Mouse (Mus musculus) midbrain, embryonic 14.5 days (tissue): ENCODE measurements around the gene Rsph1. TPM values are rescaled to one million over a fixed set of nuclear protein-coding genes. Genes with fewer than 3 reads are reported as not detected.

Experiments used
- ATAC-seq: fragments of 200-750 bp; cut with Nextera tagmentation; 2 replicates; pipeline ENCODE4 v1.8.0; 2017; ENCODE audit warnings: moderate number of reproducible peaks, moderate library complexity; ENCODE audit not compliant: low FRiP score, low TSS enrichment
- DNase-seq: peaks from one replicate; pipeline ENCODE4 v3.0.0-alpha.2; 2015
- H3K27ac ChIP-seq: fragments of 300-500 bp; sonication (generic); replicated peaks from 2 replicates; pipeline ENCODE4 v1.5.1; 2014; ENCODE audit warnings: mild to moderate bottlenecking, low read depth, low read length, moderate library complexity
- H3K27me3 ChIP-seq: fragments of 300-500 bp; sonication (generic); 2 replicates; pipeline ENCODE4 v1.6.1; 2014; ENCODE audit warnings: low read length, control low read depth, mixed read lengths; ENCODE audit not compliant: control insufficient read depth, insufficient read depth
- H3K36me3 ChIP-seq: fragments of 300-500 bp; sonication (generic); 2 replicates; pipeline ENCODE4 v1.6.1; 2014; ENCODE audit warnings: low read length, control low read depth; ENCODE audit not compliant: control insufficient read depth, insufficient read depth
- H3K4me1 ChIP-seq: fragments of 300-500 bp; sonication (generic); 2 replicates; pipeline ENCODE4 v1.6.1; 2014; ENCODE audit warnings: mild to moderate bottlenecking, antibody characterized with exemption, low read length, control low read depth; ENCODE audit not compliant: control insufficient read depth, insufficient read depth
- H3K4me2 ChIP-seq: fragments of 300-500 bp; sonication (generic); 2 replicates; pipeline ENCODE4 v1.6.1; 2014; ENCODE audit warnings: mild to moderate bottlenecking, low read length, moderate library complexity
- H3K4me3 ChIP-seq: fragments of 300-500 bp; sonication (generic); replicated peaks from 2 replicates; pipeline ENCODE4 v1.5.1; 2014; ENCODE audit warnings: low read depth, low read length
- H3K9ac ChIP-seq: fragments of 300-500 bp; sonication (generic); replicated peaks from 2 replicates; pipeline ENCODE4 v1.6.1; 2014; ENCODE audit warnings: mild to moderate bottlenecking, low read length, moderate library complexity
- H3K9me3 ChIP-seq: fragments of 300-500 bp; sonication (generic); 2 replicates; pipeline ENCODE4 v1.6.1; 2016; ENCODE audit warnings: low read length, control low read depth, mixed read lengths; ENCODE audit not compliant: control insufficient read depth
- WGBS: fragments of 180-500 bp; shearing (Covaris S2); extraction: QIAGEN DNeasy Blood & Tissue Kit; methylation state at CpG from one replicate; pipeline ENCODE4 v1.1.7; 2014; 5-methylcytosine and 5-hydroxymethylcytosine counted together
- polyA plus RNA-seq: library from polyadenylated mRNA; unstranded; fragments of >200 nt; fragmentation: Nextera tagmentation; extraction: Ambion mirVana; gene quantifications from 2 replicates; pipeline ENCODE4 v1.2.1, GENCODE M21; 2014

Gene Rsph1
- polyA plus RNA-seq, 1 experiment from 2014 or later: 1.5 TPM

DNA sequence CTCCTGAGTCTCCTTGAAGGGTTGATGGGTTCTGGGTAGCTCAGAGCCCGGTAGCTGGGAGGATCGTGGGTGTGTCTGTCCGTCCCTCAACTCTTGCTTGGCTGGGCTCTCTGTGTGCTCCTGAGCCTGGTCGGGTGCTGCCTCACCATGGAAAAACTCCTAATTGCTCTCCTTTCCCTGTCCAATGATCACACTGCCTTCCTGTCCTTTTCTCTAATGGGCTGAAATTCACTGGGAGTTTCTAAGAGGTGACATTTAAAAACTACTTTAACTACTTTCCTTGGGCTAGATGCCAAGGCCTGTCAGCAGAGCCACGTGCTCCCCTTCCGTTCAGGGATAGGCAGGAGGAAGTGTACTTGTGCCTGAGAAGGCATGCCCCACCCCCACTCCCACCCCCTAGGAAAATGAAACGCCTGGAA lies 20.3 kb upstream of the Rsph1 start:
- Histone ChIP-seq H3K4me1 (peaks cover 15% of the 10 kb centered on the region), H3K9ac (peak overlapping the region; percentile 79; the same call in 1 of the 2 replicates), H3K27me3 (no peaks in the 10 kb centered on the region; the same call in 1 of the 2 replicates), H3K9me3 (no peaks in the 10 kb centered on the region), H3K4me2 (peak overlapping the region; percentile 94), H3K27ac (no peak overlapping the region), H3K4me3 (peak overlapping the region; percentile 61), H3K36me3 (no peaks in the 10 kb centered on the region)
- no peak for ATAC-seq
- no peak for DNase-seq
- WGBS: 24% methylated on average over 7 of the region's 7 CpGs

GRCm38 (mm10) chr17:31295892-31296781 lies 19.0 kb upstream of the Rsph1 start:
- Histone ChIP-seq H3K4me1 (peaks cover 15% of the 10 kb centered on the region), H3K36me3 (no peaks in the 10 kb centered on the region), H3K4me3 (peak overlapping the region; percentile 61)

GRCm38 (mm10) chr17:31295215-31295891 lies 18.2 kb upstream of the Rsph1 start:
- Histone ChIP-seq H3K4me1 (peaks cover 15% of the 10 kb centered on the region), H3K9ac (peak overlapping the region; percentile 79), H3K27ac (peak overlapping the region; percentile 82; the same call in 1 of the 2 replicates), H3K27me3 (no peaks in the 10 kb centered on the region; the same call in 1 of the 2 replicates), H3K4me3 (peak overlapping the region; percentile 61), H3K4me2 (peak overlapping the region; percentile 94), H3K9me3 (no peaks in the 10 kb centered on the region), H3K36me3 (no peaks in the 10 kb centered on the region)
- ATAC-seq (peak; percentile 27; the same call in 1 of the 2 replicates), DNase-seq (peak; percentile 67)
- WGBS: 16% methylated on average over 25 of the region's 25 CpGs

More at GRCm38 (mm10) chr17:31295892-31296781, 19.0 kb upstream of the Rsph1 start:
- H3K4me2 ChIP-seq: peak overlapping the region; percentile 94
- H3K9ac ChIP-seq: peak overlapping the region; percentile 79
- no peaks in the 10 kb centered on the region; the same call in 1 of the 2 replicates for H3K27me3 ChIP-seq
- H3K27ac ChIP-seq: peak overlapping the region; percentile 82
- ATAC-seq: peak; percentile 74
- WGBS: under 1% methylated on average over 64 of the region's 68 CpGs
- DNase-seq: peak; percentile 83
- no peaks in the 10 kb centered on the region for H3K9me3 ChIP-seq

DNA sequence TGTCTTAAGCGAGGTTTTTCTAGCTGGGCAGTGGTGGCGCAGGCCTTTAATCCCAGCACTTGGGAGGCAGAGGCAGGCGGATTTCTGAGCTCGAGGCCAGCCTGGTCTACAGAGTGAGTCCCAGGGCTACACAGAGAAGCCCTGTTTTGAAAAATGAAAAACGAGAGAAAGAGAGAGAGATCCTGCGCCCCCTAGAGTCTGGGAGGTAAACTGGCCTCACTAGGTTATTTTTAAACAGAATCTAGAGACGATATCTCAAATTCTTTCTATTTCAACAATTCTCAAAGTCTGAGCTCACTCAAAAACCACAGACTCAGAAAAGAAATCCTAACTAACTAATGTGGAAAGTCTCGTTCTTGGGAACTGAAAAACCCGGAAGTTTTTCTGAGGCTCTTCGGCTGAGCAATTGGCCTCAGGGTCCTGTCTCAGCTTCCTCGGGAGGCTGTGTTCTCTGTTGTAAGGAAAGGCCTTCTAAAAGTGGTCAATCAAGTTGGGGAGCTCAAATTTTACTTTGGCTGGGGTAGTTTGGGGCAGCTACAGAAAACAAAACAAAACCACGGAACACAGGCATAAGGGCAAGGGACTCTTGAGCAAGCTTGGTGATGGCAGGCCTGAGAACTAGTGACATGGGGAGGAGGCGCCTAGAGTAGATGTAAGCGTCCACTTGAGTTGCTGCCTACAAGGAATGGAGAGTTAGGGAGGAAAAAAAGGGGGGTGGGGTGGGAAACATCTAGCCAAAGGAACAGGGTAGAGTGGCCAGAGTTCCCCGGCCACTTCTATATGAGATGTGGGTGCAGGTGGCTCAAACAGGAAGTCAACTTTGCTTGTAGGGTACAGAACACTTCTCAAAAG lies 17.4 kb upstream of the Rsph1 start:
- WGBS: 86% methylated on average over 15 of the region's 15 CpGs
- H3K9me3 ChIP-seq: no peaks in the 10 kb centered on the region
- H3K4me1 ChIP-seq: peaks cover 15% of the 10 kb centered on the region
- DNase-seq: no peak
- H3K4me2 ChIP-seq: peak overlapping the region; percentile 94; the same call in 1 of the 2 replicates
- no peak overlapping the region for H3K9ac ChIP-seq
- no peak overlapping the region for H3K4me3 ChIP-seq
- H3K36me3 ChIP-seq: no peaks in the 10 kb centered on the region
- no peak overlapping the region for H3K27ac ChIP-seq
- no peaks in the 10 kb centered on the region; the same call in 1 of the 2 replicates for H3K27me3 ChIP-seq
- ATAC-seq: no peak

- DNase-seq (no peak), ATAC-seq (no peak)
- H3K4me1 ChIP-seq: peaks cover 10% of the 10 kb centered on the region
- 72% methylated on average over 6 of the region's 6 CpGs for WGBS
- H3K9ac ChIP-seq: no peak overlapping the region
- no peak overlapping the region for H3K27ac ChIP-seq
- H3K4me3 ChIP-seq: no peak overlapping the region
- H3K9me3 ChIP-seq: no peaks in the 10 kb centered on the region
- H3K4me2 ChIP-seq: no peak overlapping the region
- H3K36me3 ChIP-seq: no peaks in the 10 kb centered on the region
- no peaks in the 10 kb centered on the region; the same call in 1 of the 2 replicates for H3K27me3 ChIP-seq
Observed at GRCm38 (mm10) chr17:31290859-31291258, 13.7 kb upstream of the Rsph1 start.

- no peaks in the 10 kb centered on the region for H3K36me3 ChIP-seq
- H3K4me1 ChIP-seq: peaks cover 5% of the 10 kb centered on the region; the same call in 1 of the 2 replicates
- H3K27me3 ChIP-seq: no peaks in the 10 kb centered on the region; the same call in 1 of the 2 replicates
- H3K9me3 ChIP-seq: no peaks in the 10 kb centered on the region
- no peak overlapping the region for H3K27ac ChIP-seq
- no peak overlapping the region for H3K9ac ChIP-seq
- no peak overlapping the region for H3K4me3 ChIP-seq
- ATAC-seq (no peak), DNase-seq (no peak)
- H3K4me2 ChIP-seq: no peak overlapping the region
Observed at GRCm38 (mm10) chr17:31290311-31290710, 13.1 kb upstream of the Rsph1 start.

- no peak overlapping the region for H3K4me3 ChIP-seq
- no peaks in the 10 kb centered on the region for H3K9me3 ChIP-seq
- ATAC-seq (no peak), DNase-seq (no peak)
- H3K27me3 ChIP-seq: no peaks in the 10 kb centered on the region; the same call in 1 of the 2 replicates
- no peak overlapping the region for H3K4me2 ChIP-seq
- no peaks in the 10 kb centered on the region for H3K36me3 ChIP-seq
- no peak overlapping the region for H3K27ac ChIP-seq
- H3K9ac ChIP-seq: no peak overlapping the region
- 56% methylated on average over 7 of the region's 7 CpGs for WGBS
- H3K4me1 ChIP-seq: no peaks in the 10 kb centered on the region
Observed at GRCm38 (mm10) chr17:31288999-31289726, 12.0 kb upstream of the Rsph1 start.
